Mouse (Mus musculus) lung, adult 2 months (tissue): ENCODE data around the gene Bhlhb9.

Source experiments
- CTCF ChIP-seq: fragments of 200-500 bp; IDR thresholded peaks from 2 replicates; pipeline ENCODE4 v1.5.1; 2011; ENCODE audit warnings: mild to moderate bottlenecking, low read length, control low read depth; ENCODE audit not compliant: insufficient read depth
- POLR2A ChIP-seq: fragments of 200-500 bp; IDR thresholded peaks from 2 replicates; pipeline ENCODE4 v1.6.1; 2011; ENCODE audit warnings: low read depth, mild to moderate bottlenecking, control low read depth, low read length, borderline replicate concordance; ENCODE audit errors: extremely low read depth

DNA sequence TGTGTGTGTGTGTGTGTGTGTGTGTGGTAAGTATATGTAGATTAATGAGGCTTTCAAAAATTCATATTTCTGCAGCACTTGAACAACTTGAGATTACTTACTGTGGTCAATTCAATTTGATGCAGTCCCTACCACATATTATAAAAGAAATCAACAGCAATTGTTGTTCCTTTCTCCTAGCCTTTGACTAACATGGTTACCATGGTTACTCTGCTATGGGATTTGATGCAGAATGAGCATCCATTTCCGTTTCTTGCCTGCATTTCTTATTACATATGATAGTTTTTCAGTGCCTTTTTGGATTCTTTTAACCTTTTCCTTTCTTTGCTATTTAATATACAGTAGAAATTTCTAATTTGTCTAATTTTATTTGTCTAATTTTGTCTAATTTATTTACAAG lies 119.7 kb downstream of the Bhlhb9 start:
- TF ChIP-seq CTCF (no peak), POLR2A (no peak)
